Mouse (Mus musculus): ENCODE results near the gene Abcg5. TPM values are rescaled to one million over a fixed set of nuclear protein-coding genes. Genes with fewer than 3 reads are reported as not detected.

Abcg5 gene
- polyA plus RNA-seq, 1 experiment: 1.7 TPM

DNA sequence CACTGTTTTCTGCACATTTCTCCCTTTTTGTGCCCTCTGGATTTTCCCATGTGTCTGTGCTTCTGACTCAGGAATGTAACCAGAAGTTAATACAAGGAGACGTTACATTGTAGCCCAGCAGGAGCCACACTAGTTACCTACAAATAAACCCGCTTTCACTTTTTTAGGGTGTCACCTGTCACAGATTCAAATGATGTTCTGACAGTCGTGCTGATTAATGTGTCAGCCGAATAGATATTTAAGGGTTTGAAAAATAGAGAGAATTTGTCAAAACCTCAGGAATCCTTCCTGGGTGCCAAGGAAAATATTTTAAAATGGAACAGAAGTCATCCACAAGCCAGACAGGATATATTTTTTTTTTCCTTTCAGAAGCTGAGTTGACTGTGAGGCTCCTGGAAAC, 2.5 kb upstream of the Abcg5 start:
- no peak for DNase-seq (ENCODE audit: low read depth)

DNA sequence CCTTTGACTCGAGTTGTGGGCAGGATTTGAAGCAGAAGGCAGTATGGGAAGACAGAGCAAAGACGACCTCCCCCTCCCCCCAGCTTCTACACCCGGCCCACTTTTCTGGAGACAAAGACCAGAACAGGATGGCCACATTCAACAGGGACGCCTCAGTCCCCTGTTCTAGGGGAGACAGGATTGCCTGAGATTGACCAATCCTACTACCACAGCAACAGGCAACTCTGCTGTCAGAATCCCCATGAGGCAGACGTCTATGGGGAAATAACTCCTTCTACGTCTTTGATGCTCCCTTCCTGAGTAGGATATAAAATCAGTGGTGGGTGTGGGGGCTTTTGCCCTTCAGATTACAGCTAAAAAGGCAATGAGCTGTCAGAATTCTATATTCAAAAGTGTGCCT, 1.5 kb upstream of the Abcg5 start:
- DNase-seq (ENCODE audit: low read depth): no peak

DNA sequence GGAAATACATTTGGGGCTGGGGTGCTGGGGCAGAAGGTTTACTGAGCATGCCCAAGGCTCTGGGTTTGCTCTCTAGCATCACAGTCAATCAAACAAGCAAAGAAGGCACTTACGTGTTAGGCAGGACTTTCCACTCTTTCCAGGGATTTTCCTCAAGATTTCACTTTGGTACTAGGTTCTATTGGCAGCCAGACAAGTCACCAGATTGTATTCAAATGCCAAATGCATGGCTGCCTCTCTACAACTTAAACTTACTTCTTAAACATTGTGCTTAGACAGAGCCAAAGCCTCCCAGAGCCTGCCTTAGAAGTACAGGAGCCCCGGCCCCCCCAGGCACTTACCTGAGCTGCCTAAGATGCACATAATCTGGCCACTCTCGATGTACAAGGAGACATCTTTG, 1.1 kb downstream of the Abcg5 start:
- no peak for DNase-seq (ENCODE audit: low read depth)

DNA sequence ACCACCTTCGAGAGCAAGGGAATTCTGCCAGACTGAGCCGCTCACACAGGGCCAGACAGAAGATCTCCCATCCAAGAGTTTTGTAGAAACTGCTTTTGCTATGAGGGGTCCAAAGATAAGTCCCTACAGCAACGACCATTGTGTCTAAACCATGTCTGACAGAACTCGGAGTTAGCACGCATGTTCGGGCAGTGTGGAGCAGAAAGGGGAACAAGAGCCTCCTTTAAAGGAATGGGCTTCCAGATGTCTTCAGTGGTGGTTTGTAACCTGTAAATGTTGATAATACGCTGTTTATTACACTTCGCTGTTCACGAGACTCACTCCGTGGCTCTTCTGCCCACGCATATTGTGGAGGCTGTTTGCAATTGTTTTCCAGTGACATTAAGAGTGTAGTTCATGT, 5.2 kb downstream of the Abcg5 start:
- no peak for DNase-seq (ENCODE audit: low read depth)

DNA sequence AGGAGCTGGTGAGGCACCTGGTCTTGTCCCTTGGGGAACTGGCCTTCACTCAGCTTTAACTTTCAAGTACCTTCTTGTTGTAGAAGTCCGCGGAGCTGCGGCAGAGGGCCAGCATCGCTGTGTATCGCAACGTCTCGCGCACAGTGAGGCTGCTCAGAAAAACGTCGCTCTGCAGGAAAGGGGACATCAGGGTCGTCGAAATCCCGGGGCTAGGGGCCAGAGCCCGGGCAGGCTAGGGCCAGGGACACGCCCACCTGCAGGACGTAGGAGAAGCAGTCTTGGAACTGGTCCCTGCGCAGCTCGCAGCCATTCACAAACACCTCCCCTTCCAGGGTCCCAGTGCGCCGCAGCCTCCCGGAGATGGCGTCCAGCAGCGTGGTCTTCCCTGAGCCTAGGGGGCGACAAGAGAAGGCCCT, 6.9 kb downstream of the Abcg5 start, which contains the start of gene Abcg8:
Gene Abcg8, plus strand, starts transcription at position 352 of the 416 bp plus-strand sequence.
- no peak for DNase-seq (ENCODE audit: low read depth)

DNA sequence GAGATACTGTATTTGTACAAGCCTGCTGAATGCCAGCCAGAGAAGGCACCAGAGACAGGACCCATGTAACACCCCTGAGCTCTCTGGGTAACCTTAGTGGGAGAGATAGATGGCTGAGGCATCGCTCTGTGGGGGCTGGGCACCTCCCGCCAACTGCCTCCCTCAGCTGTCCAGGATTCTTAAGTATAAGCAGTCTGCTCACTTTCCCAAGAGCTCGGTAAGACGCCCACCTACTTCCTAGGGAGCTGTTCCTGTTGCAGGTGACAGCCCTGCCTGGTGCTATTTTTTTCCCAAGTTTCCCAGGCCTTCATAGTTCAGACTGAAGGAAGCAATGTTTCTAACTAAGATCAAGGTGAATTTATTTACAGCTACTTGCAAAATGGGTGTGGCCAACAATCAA, 7.6 kb downstream of the Abcg5 start:
- DNase-seq (ENCODE audit: low read depth): no peak

DNA sequence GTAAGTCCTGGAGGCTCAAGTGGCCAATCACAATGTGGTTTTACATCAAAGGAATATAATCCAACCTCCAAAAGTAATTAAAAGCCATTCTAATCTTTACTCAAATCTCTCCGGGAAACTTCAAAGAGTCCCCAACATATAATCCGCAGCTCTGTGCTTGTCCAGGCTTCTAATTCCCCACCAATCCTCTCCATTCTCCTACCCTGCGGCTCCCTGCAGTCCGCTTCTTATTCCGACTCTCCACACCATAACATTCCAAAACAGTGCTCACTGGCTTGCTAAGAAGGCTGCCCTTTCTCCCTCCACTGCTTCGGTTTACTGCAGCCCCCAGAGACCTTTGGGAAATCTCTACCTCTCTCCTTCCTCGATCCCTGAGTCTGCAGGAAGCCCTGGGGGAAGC, 8.8 kb downstream of the Abcg5 start:
- no peak for DNase-seq (ENCODE audit: low read depth)

DNA sequence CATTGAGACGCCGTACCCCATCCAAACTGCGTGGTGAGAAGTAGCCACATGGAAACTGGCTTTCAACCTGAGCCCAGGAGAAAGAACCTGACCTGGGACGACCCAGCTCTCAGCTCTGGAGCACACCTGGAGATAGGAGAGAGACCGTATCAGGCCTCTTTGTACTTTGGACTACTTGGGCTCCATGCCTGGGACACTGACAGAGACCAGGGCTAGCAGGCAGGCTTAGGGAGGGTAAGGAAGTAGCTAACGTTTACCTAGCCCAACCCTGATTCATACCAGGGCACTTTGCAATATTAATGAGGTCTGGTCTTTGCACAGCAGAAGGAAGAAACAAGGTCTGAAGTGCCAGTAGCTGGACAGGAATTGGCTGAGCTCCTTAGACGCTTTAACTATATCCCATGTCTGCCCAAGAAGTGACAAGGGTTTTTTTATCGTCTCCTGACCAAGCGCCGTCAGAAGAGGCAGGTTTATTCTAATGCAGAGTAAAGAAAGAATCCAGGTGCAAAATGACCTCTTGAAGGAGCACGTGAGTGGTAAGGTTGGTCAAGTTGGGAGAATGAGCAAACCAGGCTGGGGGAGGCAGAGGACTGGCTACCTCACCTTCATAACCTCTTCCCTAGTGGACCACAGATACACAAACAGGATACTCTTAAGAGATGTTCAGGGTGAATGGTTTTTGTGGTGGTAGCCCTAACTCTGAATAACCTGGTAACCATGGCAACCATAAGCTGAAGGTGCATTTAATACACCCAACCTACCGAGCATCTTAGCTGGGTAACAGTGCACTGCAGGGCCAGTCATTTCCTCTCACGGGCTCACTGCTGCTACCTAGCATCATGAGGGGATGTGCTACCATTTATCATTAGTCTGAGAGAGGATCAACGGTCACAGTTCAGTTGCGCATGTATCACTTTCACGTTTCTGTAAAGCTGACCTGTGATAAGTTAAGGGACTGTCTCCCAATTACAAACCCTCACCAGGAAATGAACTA, 10.1 kb downstream of the Abcg5 start:
- DNase-seq (ENCODE audit: low read depth): no peak

DNA sequence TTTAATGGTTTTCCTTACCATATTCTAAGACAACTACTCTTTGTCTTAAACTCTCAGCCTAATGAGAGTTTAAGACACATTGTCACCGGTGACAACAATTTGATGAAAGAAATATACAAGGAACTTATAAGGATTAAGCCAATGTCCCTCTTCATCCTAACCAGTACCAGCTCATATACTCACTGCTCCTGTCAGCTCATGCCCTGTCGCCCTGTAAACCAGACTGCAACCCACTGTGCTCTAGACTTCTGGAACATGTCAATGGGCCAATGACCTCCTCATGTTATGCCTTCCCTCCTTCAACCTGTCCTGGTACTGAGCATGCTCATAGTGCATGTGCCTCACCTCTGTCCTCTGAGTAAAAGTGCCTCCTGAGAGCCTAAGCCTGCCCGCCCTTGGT, 15.0 kb downstream of the Abcg5 start:
- DNase-seq (ENCODE audit: low read depth): no peak

DNA sequence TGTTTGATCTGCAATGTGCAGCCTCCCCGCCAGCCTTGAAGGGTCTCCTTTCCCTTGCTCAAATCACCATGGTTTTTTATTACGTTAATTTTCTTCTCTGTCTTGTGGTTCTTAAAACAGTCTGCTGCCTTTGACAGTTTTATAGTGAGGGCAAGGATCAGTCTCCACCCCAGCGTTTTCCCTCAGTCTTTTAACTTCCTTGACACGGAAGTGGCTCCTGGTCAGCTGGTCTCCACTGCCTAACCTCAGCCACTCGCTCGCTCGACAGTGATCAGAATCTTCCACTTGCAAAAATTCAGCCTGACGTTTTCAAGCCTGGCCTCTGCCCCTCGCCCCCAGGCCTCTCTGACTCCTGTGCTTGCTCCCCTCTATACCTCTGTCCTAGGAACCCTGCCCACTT, 17.1 kb downstream of the Abcg5 start:
- no peak for DNase-seq (ENCODE audit: low read depth)

DNA sequence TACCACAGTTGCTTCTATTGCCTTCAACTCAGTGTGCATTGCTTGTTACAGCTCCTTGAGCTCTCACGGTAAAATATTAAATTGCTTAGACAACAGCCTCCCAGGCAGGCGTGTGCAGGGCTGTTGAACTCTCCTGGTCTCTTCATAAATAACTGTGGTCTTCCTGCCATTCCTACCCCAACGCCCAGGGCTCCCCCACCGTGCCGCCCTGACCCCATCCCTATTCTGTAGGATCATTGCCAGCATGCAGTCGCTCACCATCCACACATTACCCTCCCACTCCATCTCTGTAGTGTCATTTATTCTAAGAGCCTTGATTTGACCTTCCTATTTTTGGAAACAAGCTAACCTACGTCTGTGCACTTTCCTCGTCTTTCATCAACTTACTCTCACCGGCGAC, 17.8 kb downstream of the Abcg5 start:
- DNase-seq (ENCODE audit: low read depth): no peak

DNA sequence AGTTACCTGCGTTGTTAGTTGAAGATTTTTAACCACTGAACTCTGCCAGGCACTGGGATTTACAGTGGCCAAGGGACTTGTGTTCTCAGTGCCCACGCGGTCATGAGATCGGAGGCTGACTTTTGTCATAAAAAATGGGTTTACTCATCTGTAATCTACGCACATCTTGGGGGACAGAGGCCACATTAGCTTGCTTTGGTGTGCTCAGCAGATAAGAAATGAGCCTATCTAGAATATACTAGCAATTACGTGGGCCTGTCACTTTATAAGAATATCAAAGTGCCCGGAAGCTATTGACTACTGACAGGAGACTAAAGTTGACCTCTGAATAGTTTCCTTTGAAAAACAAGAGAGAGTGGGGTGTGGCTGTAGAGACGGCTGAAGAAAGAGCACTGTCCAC, 23.9 kb downstream of the Abcg5 start:
- DNase-seq (ENCODE audit: low read depth): no peak

DNA sequence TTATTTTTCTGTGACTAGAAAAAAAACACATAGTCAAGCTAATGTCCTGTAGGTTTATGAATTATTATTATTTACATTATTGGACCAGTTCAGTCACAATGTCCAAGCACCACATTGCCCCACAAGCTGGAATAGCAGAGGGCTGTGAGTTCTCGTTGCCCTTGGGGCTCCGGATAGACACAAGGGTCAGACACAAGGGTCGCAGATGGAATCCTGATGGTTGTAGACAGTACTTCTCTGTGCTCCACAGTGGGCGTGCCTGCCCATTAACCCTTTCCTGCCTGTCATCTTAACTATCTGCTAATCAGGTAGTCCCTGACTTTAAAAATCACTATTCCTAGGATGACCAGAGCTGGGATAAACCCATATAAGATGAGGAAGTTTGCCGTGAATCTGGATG, 24.6 kb downstream of the Abcg5 start:
- DNase-seq (ENCODE audit: low read depth): no peak

DNA sequence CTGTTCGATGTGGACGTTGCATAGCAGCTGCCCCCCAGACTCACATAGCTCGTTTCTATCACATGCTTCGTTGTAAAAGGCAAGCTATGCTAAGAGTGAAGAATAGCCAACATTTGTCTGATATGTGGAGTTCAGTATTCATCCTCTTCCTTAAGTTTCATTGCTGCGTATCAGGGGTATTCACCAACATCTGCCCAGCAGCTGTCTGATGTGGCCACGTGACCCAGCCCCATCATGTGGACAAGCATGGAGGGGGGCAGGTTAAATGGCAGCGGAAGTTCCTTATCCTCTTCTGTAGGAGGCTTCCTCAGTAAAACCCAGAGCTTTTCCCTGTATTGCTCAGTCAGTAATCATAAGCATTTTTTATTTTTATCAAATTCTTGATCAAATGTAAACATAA, 25.0 kb downstream of the Abcg5 start:
- no peak for DNase-seq (ENCODE audit: low read depth)

DNA sequence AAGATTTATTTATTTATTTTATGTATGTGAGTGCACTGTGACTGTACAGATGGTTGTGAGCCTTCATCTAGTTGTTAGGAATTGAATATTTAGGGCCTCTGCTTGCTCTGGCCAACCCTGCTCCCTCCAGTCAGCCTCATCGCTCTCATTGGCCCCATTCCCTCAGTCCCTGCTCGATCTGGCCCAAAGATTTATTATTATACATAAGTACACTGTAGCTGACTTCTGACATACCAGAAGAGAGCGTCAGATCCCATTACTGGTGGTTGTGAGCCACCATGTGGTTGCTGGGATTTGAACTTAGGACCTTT, 25.4 kb downstream of the Abcg5 start:
- DNase-seq (ENCODE audit: low read depth): no peak

DNA sequence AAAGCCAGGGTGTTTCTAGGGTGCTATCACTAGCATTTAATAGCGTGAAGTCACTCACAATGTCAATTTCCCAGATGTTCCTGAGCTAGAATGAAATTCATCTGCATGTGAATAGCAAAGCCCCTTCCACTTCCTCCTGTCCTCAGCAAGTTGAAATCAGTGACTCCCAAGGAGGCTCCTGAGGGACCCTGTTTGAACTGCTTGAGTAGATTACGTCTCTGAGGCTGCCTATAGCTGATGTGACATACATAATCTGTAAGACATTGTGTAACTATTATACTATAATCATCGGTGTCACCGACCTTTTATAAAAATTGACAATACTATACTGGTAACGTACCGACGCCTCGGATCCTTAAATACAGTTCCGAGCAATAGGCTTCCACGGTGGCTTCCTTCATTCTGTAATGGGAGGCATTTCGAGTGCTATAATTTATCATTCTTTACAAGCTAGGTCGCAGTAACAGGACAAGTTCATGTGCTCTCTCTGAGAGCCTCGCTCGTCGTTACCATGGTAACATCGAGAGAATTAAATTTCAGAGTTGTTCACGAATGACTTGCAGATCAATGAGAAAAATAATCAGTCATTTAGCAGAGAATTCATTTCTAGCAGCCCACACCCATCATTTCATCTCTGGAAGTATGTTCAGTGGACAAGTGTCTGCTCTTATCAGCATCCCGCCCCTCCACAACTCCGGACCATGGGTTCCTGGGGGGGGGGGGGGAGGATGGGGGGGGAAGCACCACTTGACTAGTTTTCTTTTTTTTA, 26.0 kb downstream of the Abcg5 start:
- no peak for DNase-seq (ENCODE audit: low read depth)

DNA sequence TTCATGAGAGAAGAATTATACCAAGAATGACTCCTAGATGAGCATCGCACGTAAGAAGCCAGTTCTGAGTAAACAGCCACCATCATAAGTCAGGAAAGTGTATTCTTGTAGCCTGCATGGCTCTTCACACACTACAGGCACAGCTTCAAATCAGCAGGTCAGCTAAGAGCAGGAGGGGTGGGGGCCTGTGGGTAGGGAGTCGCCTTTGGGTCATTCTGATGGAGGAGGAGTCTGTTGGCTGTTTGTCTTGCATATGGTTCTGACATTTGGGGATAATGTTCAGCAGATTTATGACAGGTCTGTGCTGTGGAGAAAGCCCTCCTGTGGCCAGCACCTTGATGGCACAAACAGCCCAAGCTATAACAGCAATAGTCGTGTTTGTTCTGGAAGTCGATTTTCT, 26.6 kb downstream of the Abcg5 start:
- DNase-seq (ENCODE audit: low read depth): no peak

DNA sequence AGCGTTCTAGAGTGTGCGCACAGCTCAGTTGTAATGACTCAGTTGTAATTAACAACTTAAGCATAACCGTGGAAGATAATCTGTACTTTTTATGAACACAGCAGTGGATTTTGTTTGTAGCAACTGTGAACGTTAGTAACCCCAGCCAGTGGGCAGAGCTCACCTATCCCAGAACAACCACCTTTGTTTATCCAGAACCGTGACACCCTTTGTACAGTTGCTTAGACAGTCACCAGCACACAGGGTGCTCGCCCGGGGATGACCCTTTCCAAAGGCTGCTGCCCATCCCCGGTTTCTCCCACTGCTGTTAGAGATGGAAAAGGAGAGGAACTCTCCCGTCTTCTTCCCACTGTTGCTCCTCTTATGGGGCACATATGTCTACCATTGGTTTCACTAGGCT, 29.3 kb downstream of the Abcg5 start:
- DNase-seq (ENCODE audit: low read depth): no peak

DNA sequence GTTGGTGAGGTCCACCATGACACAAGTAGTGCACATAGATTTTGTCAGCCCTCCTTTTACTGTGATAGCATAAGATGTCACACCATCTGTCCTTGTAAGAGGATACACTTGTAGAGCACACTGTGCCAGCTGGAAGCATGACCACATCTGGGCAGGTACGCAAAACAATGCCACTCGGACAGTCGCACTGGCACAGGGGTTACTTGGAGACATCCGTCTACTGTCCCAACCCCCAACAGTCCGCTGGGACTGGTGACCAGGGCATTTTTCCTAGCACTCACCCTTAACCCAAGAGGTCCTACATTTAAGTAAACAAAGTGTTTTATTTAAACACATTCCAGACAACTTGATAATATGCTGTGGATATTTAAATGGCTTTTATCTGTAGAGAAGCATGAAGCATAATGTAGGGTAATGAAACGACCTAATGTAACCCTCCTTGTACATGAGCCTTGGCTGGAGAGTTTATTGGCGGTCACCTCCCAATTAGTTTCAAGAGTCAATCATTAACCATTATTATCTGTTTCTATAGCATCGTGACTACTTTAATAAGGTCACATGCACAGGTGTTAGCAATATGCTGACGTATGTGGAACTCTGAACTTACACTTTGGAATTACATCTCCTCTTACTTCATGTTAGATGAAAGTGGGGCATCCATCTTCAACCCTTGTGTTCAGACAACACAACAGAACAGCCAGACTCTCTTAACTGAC, 32.4 kb downstream of the Abcg5 start:
- no peak for DNase-seq (ENCODE audit: low read depth)

DNA sequence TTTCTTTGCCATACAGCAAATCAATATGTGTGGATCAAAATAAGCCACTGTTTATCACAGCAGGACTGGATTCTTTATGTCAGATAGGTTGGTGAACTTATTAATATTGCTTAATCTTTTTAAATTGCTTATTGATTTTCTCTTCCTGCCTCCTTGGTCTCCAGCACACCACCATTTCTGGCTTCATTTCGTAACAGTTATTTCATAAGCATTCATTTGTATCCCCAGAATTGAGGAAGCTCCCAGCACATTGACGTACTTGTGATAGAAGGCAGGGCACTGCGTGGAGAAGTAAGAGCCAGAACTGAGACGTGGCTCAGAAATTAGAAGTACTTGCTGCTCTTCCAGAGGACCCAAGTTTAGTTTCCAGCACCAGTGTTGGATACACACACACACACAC, 35.2 kb downstream of the Abcg5 start:
- no peak for DNase-seq (ENCODE audit: low read depth)

DNA sequence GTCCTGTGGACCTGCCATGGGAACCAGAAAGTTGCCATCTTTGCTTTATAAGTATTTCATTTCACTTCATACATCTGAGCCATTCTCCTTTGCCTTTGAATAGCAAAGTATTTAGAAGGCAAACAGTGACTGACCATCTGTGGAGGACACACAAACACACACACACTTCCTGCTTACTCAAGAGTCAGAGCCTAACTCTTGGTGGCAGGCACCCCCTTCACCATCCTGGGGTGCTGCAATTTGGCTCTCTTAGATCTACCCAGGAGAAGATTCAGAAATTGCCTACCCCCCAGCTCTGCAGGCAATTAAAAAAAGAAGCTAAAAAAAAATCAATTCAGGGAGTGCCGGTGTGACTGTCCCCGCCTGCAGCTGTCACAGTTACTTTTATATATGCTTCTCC, 36.3 kb downstream of the Abcg5 start:
- no peak for DNase-seq (ENCODE audit: low read depth)

DNA sequence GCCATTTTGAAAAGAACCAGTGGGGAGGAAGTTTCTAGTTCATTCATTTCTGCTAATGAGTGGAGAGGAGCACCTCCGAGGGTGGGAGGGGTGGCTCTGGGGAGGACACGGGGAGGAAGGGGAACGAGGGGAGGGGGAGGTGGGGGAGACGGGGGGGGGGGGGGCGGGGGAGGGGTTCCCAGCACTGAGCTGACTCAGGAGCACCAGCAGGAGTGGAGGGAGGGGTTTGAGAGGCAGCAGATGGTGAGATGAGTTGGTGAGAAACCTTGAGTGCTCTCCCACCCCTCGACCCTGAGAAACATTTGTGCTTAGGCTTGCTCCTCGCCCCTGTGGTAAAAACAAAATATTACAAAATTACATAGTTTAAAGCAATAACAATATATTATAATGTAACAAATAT, 36.9 kb downstream of the Abcg5 start:
- DNase-seq (ENCODE audit: low read depth): no peak

DNA sequence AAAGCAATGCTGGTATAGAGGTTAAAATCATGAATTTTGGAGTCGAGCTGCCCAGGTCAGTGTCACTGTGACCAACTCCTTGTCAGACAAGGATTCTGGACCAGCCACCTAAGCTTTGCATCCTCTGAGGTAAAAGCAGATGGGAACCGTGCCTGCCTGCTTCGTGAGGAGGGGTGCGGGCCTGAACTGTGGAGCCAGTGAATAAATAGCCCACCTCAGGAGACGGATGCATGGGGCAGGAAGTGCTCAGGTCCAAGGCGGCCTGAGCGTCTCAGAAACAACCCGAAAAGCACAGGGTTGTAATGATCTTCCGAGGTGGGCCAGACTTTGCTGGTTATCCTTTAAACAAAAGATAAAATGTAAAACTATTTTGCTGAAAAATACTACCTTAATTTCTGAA, 37.7 kb downstream of the Abcg5 start:
- DNase-seq (ENCODE audit: low read depth): no peak

Measured in gonadal fat pad, adult 2 months (tissue).